Mouse (Mus musculus) myocyte (in vitro differentiated cells): ENCODE measurements around the gene E130311K13Rik.

Experiments
- CEBPB ChIP-seq: IDR thresholded peaks from 2 replicates; pipeline ENCODE4 v1.6.1; 2011; ENCODE audit warnings: mild to moderate bottlenecking, moderate library complexity; ENCODE audit not compliant: poor library complexity, insufficient read depth, severe bottlenecking
- E2F4 ChIP-seq: IDR thresholded peaks from one replicate; pipeline ENCODE4 v1.6.1; 2011; ENCODE audit warnings: mild to moderate bottlenecking, control low read depth, moderate library complexity; ENCODE audit not compliant: insufficient read depth
- MAX ChIP-seq: IDR thresholded peaks from one replicate; pipeline ENCODE4 v1.6.1; 2011; ENCODE audit warnings: low read depth, mild to moderate bottlenecking, control low read depth
- POLR2A ChIP-seq: IDR thresholded peaks from one replicate; pipeline ENCODE4 v1.6.1; 2011; ENCODE audit warnings: low read depth, mild to moderate bottlenecking, control low read depth, moderate library complexity; ENCODE audit not compliant: insufficient read length
- POLR2AphosphoS2 ChIP-seq: IDR thresholded peaks from one replicate; pipeline ENCODE4 v1.6.1; 2011; ENCODE audit warnings: low read depth, control low read depth; ENCODE audit not compliant: insufficient read length
- REST ChIP-seq: IDR thresholded peaks from one replicate; pipeline ENCODE4 v1.6.1; 2011; ENCODE audit warnings: mild to moderate bottlenecking, control low read depth, moderate library complexity; ENCODE audit not compliant: insufficient read depth, insufficient read length
- TCF12 ChIP-seq: IDR thresholded peaks from one replicate; pipeline ENCODE4 v1.6.1; 2011; ENCODE audit warnings: mild to moderate bottlenecking, control low read depth; ENCODE audit not compliant: poor library complexity, insufficient read depth, severe bottlenecking

DNA sequence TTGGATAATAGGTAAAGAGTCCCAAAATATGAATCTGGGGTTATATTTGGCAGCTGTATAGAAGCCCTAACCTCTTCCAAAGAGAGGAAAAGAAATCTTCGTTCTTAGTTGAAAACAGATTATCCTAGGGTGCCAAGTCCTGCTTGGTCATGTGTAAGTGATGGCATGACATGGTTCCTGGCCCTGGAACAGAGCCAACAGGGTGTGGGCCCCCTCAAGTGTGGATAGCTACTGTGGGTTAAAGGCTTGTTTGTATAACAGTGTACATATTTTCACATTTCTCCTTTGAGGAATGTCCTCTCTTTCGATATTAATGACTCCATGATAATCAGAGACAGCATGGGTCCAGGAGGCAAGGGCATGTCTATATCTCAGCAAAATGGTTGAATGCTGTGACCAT, 9.7 kb upstream of the E130311K13Rik start:
- TF ChIP-seq REST (no peak), POLR2A (no peak), POLR2AphosphoS2 (no peak), MAX (no peak), TCF12 (no peak), E2F4 (no peak), CEBPB (no peak)
